Mouse (Mus musculus) A20 (cell line): ENCODE measurements around the gene 1810010H24Rik.
"Not testable (repeated sequence)": the region's sequence is repeated elsewhere in the genome, so short reads cannot be mapped to it uniquely, and the experiment has no call there.

Experiments used
- DNase-seq: peaks from one replicate; pipeline ENCODE4 v3.0.0-alpha.2; 2011; ENCODE audit warnings: low read depth, low spot score

The 1810010H24Rik gene

DNA sequence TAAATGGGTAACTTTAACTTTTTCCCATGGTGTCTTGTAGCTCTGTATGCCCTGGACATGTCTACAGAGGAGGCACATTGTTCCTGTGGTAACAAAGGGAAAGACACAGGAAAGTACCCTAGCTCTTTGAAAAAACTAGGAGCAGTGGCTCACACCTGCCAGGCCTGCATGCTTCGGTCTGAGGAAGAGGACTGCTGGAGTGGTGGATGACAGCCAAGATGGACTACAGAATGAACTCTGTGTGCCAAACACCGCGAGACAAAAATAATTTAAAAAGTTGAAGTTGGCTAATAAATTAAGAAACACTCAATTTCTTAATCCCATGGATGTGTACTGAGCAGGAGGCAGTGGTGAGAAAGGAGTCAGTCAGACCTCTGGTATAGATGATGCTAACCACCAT lies 15.9 kb downstream of the 1810010H24Rik start:
- no peak for DNase-seq

DNA sequence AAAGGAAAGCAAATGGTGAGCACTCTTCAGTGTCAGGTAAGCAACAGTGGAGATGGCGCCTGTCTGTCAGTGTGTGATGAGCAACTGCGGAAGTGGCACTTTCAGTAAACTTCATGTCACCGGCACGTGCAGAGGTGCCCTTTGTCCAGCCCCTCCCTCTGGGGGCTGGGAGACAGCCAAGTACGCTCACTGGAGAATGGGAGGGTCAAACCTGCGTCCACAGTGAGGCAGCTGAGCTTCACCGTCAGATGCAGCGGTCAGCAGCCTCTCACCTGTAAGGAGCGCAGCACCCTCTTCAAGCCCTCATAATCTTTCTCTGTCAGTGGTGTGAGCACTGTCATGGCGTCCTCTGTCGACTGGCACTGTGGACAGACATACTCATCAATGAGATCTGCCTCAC lies 17.9 kb downstream of the 1810010H24Rik start:
- DNase-seq = no peak

DNA sequence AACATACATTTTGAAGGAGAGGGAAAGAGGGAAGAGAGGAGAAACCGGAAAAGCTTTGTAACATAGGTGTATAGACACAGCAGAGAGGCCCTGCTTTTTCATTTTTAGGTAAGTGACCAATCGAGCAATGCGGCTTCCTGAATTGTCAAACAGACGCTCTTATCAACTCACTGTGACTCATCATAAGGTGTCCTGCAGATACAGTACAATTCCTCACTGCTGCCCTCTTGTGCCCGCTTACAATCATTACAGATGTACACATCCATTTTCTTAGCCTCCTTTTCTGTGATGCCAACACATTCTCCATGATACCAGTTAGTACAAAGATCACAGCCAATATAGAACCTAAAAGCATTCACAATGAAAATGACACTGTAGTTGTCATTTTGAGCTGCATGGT lies 18.8 kb downstream of the 1810010H24Rik start:
- peak; percentile 77 for DNase-seq

GRCm38 (mm10) chr11:107045546-107045945 lies 20.1 kb downstream of the 1810010H24Rik start:
- DNase-seq = no peak

GRCm38 (mm10) chr11:107046766-107047620 lies 21.5 kb downstream of the 1810010H24Rik start:
- DNase-seq = no peak

DNA sequence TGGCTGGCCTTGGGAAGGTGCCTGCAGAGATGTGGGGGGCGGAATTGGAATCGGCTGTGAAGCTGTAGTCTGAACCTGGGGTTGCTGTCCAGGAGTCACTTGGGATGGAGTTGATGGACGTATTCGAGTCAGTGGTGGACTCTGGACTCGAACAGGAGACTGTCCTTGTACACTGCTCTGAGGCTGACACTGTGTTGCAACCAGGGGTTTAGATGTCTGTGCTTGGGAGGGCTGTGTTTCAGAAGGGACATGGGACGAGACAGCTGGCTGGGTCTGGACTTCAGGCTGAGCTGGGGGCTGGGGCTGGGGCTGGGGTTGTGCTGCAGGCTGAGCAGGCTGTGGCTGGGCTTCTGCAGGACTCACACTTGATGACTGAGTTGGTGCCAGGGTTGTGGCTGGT lies 29.4 kb downstream of the 1810010H24Rik start:
- no peak for DNase-seq

- DNase-seq = no peak
Observed at GRCm38 (mm10) chr11:107057391-107057790, 31.9 kb downstream of the 1810010H24Rik start.

DNA sequence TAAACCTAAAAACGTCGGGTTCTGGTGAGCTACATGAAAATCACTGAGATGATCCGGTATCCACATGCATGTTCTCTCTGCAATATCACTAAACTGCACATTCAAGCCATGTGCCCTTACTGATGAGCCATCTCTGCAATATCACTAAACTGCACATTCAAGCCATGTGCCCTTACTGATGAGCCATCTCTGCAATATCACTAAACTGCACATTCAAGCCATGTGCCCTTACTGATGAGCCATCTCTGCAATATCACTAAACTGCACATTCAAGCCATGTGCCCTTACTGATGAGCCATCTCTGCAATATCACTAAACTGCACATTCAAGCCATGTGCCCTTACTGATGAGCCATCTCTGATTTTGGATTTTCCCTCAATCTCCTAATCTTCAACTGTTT lies 34.2 kb downstream of the 1810010H24Rik start:
- DNase-seq = not testable (repeated sequence)

- no peak for DNase-seq
Observed at GRCm38 (mm10) chr11:107060941-107061340, 35.5 kb downstream of the 1810010H24Rik start.

- no peak for DNase-seq
Observed at GRCm38 (mm10) chr11:107063067-107063466, 37.6 kb downstream of the 1810010H24Rik start.

DNA sequence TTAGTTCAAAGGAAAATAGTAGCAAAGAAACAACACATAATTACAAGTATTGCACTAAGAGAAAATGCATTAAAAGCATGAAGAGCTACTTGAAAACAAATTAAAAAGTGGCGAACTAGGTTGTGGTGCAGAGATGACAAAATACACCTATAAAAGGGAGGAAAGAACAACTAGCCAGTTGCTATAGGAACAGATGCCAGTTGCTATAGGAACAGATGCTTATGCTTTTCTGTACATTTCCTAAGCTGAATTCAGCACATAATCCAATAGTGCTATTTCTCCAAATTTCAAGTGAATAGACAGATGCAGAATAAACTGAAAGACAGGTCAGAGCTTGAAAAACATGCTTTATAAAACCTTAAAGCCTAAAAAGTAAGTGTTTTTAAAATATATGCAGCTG lies 39.1 kb downstream of the 1810010H24Rik start:
- DNase-seq = no peak

DNA sequence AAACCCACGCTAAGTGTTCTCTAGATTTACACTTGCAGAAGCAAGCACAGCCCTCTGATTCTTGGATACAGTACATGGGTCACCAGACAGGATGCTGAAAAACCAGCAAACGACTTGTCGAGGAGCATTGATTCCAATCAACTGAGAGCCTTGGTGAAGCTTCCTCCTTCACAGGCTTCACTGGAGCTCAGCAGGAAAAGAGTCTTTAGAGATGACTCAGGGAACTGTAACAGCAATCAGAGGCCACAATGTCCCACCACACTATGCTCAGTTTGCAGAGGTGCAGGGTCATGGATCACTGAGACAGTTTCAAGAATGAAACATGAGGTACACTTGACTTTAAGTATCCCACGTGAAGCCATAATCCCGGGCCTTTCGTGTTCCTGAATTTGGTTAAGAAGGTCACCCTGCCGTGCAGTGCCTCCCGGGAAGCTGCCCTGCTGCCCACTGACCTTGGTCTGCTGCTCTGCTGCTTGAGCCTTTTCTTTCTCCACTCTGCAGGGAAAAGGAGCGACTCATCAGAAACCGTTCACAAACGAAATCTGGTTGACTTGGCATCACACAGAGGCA lies 39.8 kb downstream of the 1810010H24Rik start:
- DNase-seq = no peak
